Mouse (Mus musculus) T-cell, adult 2 months (primary cell): ENCODE measurements around the gene Gm17455.

Source experiments
- DNase-seq: peaks from one replicate; pipeline ENCODE4 v3.0.0; 2022; ENCODE audit warnings: low spot score

Gene Gm17455

DNA sequence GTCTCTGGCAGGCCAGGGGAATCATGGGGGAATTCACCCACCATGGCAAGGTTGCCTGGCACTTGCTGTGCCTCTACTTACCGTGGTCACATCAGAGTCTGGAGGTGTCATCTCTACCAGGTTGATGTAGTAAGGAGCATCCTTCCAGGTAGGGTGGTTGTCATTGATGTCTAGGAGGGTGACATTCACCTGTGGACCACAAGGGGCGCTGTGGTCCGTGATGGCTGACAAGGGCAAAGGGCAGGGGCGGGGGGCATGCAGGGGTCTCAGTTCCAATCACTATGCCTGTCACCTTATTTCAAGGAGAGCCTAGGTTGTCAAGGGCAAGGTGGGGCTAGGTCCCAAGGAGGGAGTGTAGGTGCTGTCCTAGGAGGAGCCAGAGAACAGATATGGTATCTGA lies 20.1 kb downstream of the Gm17455 start:
- DNase-seq, result no peak

DNA sequence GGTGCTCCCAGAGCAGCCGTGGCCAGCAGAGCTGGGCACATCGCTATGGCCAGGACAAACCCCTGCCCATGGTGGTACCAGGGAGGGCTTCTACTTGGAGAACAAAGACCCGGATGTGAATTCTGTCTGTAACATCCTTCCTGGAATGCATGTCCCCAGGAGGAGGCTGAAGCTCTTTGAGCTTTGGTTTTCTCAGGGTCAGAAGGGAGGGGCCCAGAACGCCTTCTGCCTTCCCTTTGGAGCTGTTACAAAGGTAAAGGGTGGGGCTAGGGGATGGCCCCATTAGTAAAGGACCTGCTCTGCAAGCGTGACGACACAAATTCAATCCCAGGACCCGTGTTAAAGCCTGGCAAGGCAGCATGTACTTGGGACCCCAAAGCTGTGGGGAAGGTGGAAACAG lies 23.2 kb downstream of the Gm17455 start:
- no peak for DNase-seq

DNA sequence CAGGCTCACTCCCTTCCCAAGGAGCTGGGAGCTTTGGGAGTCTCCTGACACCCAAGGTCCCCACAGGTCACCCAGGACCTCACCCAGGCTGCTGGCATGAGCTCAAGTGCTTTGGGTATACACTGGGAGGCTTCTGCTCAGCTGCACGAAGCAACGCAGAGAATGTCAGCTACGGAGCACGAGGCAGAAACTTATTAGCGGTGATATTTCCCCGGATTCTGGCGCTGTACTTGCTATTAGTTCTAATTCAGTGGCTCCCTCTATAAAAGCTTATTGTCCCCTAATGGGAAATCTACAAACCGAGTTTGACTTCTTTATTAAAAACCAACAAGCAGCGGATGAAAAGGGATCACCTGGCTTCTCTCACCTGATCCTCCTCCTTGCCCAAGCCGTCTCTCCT lies 30.5 kb downstream of the Gm17455 start:
- DNase-seq, result no peak

DNA sequence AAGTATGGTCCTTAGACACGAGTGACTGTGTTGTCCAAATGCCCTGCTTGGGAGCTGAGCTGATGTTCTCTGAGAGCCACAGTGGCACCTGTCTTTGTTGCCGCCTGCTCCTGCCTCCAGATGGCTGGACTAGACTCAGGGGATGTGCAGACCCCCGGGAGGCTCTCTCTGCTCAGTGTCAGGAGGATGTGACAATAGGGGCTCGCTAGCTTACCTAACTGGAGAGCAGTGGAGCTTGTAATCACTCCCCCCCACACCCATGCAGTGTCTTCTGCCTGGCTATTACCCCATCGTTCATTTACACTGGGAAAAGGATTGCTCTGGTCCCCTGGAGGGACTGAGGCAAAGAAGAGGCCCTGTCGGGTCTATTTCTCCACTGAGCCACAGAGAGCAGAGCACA lies 31.1 kb downstream of the Gm17455 start:
- no peak for DNase-seq

DNA sequence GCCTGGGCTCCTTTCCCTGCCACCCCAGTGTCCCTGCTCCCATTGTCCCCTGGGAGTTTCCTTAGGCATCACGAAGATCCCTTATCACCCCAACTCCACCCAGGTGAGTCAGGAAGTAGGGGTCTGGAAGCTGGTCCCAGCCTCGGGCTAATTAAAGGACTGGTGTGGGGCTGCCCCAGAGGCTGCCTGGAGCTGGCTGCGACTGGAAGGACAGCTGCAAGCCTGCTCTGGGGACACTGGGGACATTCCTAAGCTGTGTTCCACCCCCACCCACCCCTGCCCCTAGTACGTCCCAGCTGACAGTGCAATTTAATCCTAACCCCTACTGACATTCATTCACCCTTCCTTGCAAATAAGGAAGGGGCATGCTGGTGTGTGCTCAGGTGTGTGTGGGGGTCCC lies 33.2 kb downstream of the Gm17455 start:
- DNase-seq, result no peak

DNA sequence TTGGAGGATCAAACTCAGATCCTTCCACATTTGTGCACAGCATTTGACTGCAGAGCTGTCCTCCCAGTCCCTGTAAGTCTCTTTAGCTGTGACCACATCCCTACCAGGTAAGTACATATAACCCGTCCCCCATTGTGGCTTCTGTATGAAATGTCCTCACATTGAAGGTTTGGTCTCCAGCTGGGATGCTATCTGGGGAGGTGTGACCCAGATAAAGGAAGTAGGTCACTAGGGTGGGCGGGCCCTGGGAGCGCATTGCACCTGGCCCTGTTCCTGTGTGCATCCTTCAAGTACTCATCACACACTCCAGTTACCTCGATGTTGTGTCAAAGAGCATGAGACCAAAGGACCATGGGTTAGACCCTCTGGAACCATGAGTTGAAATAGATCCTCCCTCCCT lies 42.8 kb downstream of the Gm17455 start:
- no peak for DNase-seq

DNA sequence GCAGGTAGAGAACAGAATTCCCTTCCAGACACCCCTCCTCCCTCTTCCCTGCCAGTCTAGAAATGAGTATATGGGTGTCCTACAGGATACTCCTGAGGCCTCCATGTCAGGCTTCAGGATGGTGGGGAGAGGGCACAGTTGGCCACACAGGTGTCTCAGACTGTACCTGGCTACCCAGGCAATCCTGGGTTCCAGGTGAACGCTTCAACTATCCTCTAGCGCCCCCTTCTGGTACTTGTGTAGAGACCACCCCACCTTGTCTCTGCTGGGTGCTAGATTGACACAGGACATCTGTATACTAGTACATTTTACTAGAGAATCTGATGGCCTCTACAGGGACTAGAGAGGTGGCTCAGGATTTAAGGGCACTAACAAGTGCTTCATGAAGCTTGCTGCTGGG lies 43.6 kb downstream of the Gm17455 start:
- peak; percentile 13 for DNase-seq

DNA sequence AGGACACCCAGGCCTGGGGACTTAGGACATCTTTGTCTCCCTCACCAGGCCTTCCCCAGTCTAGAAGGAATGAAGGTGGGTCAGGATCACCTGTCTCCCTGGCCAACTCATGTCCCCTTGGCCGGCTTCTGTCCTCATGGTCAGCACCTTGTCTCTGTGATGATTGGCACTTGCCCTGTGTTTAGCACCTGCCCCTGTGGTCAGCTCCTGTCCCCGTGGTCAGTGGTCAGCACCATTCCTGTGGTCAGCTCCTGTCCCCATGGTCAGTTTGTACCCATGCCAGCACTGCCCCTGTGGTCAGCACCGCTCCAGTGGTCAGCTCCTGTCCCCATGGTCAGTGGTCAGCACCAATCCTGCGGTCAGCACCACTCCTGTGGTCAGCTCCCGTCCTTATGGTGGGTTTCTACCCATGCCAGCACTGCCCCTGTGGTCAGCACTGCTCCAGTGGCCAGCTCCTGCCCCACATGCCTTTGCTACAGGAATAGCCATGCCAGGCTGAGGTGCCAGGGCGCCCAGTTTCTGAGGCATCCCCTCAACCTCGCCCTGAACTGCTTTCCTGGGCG lies 45.6 kb downstream of the Gm17455 start:
- DNase-seq, result no peak

DNA sequence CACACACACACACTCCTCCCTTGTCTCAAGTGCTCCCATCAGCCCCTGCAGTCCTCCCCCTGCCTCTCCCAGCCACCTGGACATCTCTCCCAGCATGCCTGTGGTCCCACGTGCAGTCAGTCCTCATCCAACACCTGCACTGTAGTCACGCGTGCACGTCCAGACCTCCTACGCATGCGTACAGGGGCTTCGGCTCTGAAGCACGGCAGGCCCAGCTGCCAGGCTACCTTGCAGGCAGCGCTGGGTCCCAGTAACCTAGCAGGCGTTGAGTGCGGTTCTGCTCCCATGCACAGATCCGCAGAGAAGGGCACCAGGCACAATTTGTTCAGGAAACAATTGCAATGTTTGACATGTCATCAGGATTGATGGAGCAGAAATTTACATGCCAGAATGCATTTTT lies 47.7 kb downstream of the Gm17455 start:
- no peak for DNase-seq
